Mouse (Mus musculus) lung, postnatal 0 days (tissue): ENCODE measurements around the gene Cox6b2.

Experiments
- CTCF ChIP-seq: IDR thresholded peaks from 2 replicates; pipeline ENCODE4 v1.5.1; 2016; ENCODE audit warnings: antibody characterized with exemption, mild to moderate bottlenecking
- EP300 ChIP-seq: IDR thresholded peaks from 2 replicates; pipeline ENCODE4 v1.6.1; 2016; ENCODE audit warnings: antibody characterized with exemption, mild to moderate bottlenecking, control low read depth

- TF ChIP-seq CTCF (no peak), EP300 (no peak)
Measured at GRCm38 (mm10) chr7:4782130-4782529, 29.2 kb upstream of the Cox6b2 start.
